Mouse (Mus musculus): Measurements from ENCODE around the gene Ccdc57. TPM values are rescaled to one million over a fixed set of nuclear protein-coding genes. Genes with fewer than 3 reads are reported as not detected.

The Ccdc57 gene
- polyA plus RNA-seq (2012; rRNA removed), result 1.3 and 1.6 TPM in 2 replicates

GRCm38 (mm10) chr11:120932564-120933398, at the start of gene Ccdc57:
Ccdc57 (minus strand) TSS chr11:120932872.

DNA sequence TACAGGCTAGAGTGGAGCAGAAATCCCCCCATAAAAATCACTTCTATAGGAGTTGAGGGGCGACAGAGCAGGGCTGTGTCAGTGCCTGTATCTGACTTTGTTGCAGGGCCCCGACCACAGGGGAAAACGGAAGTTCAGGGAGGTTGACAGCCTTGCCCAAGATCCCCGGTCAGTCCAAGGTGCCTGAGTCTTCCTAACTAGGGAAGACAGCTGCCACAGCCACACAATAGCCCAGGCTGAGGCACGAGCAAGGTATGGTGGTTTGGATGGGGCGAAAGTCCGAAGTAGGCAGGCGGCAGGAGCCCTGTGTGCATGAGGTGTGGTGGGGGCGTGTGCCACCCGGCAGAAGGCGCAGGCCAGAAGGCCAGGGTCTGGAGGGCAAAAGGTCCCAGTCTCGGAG, 15.7 kb upstream of the Ccdc57 start, which contains the start of gene Slc16a3:
Gene Slc16a3 (plus strand): TSS at position 153 of the 400 bp plus-strand sequence.

DNA sequence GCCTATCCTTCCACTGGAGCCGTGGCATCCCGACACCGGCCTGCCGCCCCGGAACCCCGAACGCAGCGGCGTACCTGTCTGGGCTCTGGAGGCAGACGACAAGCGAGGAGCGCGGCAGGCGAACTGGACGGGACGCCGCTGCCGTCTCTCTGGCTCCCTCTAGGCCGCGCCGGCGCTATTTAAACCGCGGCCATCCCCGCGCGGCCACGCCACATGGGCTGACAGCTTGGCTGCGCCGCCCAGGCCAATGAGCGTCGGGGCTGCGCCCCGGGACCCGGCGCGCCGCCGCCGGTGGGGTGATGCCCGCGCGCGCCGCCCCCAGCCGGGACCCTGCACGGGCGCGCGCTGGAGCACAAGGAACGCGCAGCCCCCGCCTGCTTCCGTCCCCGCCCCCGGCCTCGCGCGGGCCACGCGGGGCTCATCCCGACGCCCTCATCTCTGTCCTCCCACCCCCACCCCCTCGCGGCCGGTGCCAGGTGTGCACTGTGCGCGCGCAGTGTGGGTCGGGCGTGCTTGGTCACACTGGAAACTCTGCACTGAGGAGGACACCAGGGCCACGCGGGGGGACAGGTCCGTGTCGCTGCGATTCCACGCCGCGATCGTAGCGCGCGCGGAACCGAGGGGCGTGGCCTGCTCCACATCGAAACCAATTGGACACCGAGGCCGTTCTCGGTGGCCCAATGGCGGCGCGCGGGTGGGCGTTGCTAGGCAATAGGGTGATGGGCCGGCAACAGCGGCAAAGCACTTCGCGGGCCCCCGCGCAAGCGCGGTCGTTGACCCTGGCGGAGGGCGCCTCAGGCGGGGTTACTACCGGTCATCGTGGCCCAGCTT, 108.5 kb downstream of the Ccdc57 start, which contains the start of gene Fasn:
Gene Fasn (minus strand): TSS at position 592 of the 831 bp plus-strand sequence.

GRCm38 (mm10) chr11:120795756-120796613, 136.7 kb downstream of the Ccdc57 start, which contains the start of gene Dus1l:
Dus1l (minus strand) TSS chr11:120796403.

GRCm38 (mm10) chr11:120784064-120784791, 148.4 kb downstream of the Ccdc57 start, which contains the start of the genes Rfng and Gps1:
Rfng (minus strand) TSS chr11:120784207.
Gps1 (plus strand) TSS chr11:120784272.

Other genes starting within 250 kb of the Ccdc57 start
- 54.1 and 60.7 TPM in 2 replicates for gene Cenpx, start 219.1 kb downstream of the Ccdc57 start, polyA plus RNA-seq (2012; rRNA removed)
- gene Lrrc45, start 218.9 kb downstream of the Ccdc57 start, polyA plus RNA-seq (2012; rRNA removed), result 7.4 and 8.9 TPM in 2 replicates
- 1.2 and 1.7 TPM in 2 replicates for gene Rac3, start 211.4 kb downstream of the Ccdc57 start, polyA plus RNA-seq (2012; rRNA removed)
- 42.2 and 46.5 TPM in 2 replicates for gene Dcxr, start 205.6 kb downstream of the Ccdc57 start, polyA plus RNA-seq (2012; rRNA removed)
- 0.03 and 0.24 TPM in 2 replicates for gene Cbr2, start 200.8 kb downstream of the Ccdc57 start, polyA plus RNA-seq (2012; rRNA removed)
- gene Hmga1b, start 170.1 kb downstream of the Ccdc57 start, polyA plus RNA-seq (2012; rRNA removed), result 1.1 TPM in 2 replicates
- 5.5 and 6.7 TPM in 2 replicates for gene Rfng, start 148.7 kb downstream of the Ccdc57 start, polyA plus RNA-seq (2012; rRNA removed)
- gene Gps1, start 148.6 kb downstream of the Ccdc57 start, polyA plus RNA-seq (2012; rRNA removed), result 49.2 and 50.9 TPM in 2 replicates
- 25.6 and 27.9 TPM in 2 replicates for gene Dus1l, start 136.5 kb downstream of the Ccdc57 start, polyA plus RNA-seq (2012; rRNA removed)
- 99.0 and 126 TPM in 2 replicates for gene Fasn, start 108.3 kb downstream of the Ccdc57 start, polyA plus RNA-seq (2012; rRNA removed)
- 22.8 and 24.2 TPM in 2 replicates for gene Slc16a3, start 15.6 kb upstream of the Ccdc57 start, polyA plus RNA-seq (2012; rRNA removed)
- 29.6 and 32.7 TPM in 2 replicates for gene Csnk1d, start 58.5 kb upstream of the Ccdc57 start, polyA plus RNA-seq (2012; rRNA removed)
- gene Cd7, start 106.5 kb upstream of the Ccdc57 start, polyA plus RNA-seq (2012; rRNA removed), result 1.0 and 2.6 TPM in 2 replicates
- 0.02 and 0.08 TPM in 2 replicates for gene Sectm1b, start 130.7 kb upstream of the Ccdc57 start, polyA plus RNA-seq (2012; rRNA removed)
- gene Sectm1a, start 148.3 kb upstream of the Ccdc57 start, polyA plus RNA-seq (2012; rRNA removed), result 2.1 and 2.3 TPM in 2 replicates
- gene Tex19.2, start 185.8 kb upstream of the Ccdc57 start, polyA plus RNA-seq (2012; rRNA removed), result not detected in 2 replicates
- gene Tex19.1, start 213.3 kb upstream of the Ccdc57 start, polyA plus RNA-seq (2012; rRNA removed), result 0.04 TPM in 1 of 2 replicates, not detected in the other
- gene Uts2r, start 227.4 kb upstream of the Ccdc57 start, polyA plus RNA-seq (2012; rRNA removed), result not detected in 2 replicates

All from liver, embryonic 18 days (tissue).